Mouse (Mus musculus) liver, adult 2 months (tissue): ENCODE measurements around the gene Slc32a1.

Source experiments
- CTCF ChIP-seq: fragments of 200-500 bp; IDR thresholded peaks from 2 replicates; pipeline ENCODE4 v1.5.1; 2011; ENCODE audit warnings: low read depth, low read length, control low read depth
- POLR2A ChIP-seq: fragments of 200-500 bp; IDR thresholded peaks from 2 replicates; pipeline ENCODE4 v1.6.1; 2011; ENCODE audit warnings: low read length, control low read depth; ENCODE audit not compliant: insufficient read depth; ENCODE audit errors: extremely low read depth

GRCm38 (mm10) chr2:158615161-158615680, 4.7 kb downstream of the Slc32a1 start:
- no peak for TF ChIP-seq CTCF
- no peak for TF ChIP-seq POLR2A
